Mouse (Mus musculus): ENCODE measurements around the gene Eral1. TPM values are rescaled to one million over a fixed set of nuclear protein-coding genes. Genes with fewer than 3 reads are reported as not detected.
A peak's percentile ranks its signal among the peaks of the same experiment; 100 is the strongest.
"Not testable (repeated sequence)": the region's sequence is repeated elsewhere in the genome, so short reads cannot be mapped to it uniquely, and the experiment has no call there.

Gene Eral1
- polyA plus RNA-seq, 1 experiment from 2014 or later = 23.7 TPM

DNA sequence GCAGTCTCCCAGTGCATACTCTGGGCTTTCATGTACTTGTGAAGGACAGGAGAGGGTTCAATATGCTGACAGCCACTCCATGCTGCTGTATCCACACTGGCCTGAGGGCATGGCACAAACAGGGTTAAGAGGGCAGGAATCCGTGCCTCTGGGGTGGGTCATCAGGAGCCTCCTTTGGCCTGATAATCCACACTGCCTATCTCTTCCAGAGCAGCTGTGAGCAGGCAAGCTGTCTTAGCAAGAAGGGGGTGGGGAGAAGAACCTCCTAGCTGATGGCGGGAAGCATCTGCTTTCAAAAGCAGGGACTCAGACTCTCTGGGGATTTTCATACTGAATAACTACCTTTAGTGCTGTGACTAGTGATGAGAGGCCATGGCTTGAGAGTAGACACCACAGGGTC, 14.3 kb downstream of the Eral1 start:
- Histone ChIP-seq H3K27me3 (replicated peaks) (no peaks in the 10 kb centered on the region), H3K9me3 (replicated peaks) (no peaks in the 10 kb centered on the region), H3K9ac (no peak overlapping the region), H3K4me1 (replicated peaks) (peaks cover 11% of the 10 kb centered on the region), H3K4me2 (no peak overlapping the region), H3K4me3 (no peak overlapping the region), H3K27ac (ENCODE audit: poor library complexity, severe bottlenecking) (no peak overlapping the region), H3K36me3 (no peaks in the 10 kb centered on the region)
- ATAC-seq (ENCODE audit: insufficient number of reproducible peaks, low FRiP score) = peak; percentile 74
- 31% methylated on average over 2 of the region's 2 CpGs for WGBS

DNA sequence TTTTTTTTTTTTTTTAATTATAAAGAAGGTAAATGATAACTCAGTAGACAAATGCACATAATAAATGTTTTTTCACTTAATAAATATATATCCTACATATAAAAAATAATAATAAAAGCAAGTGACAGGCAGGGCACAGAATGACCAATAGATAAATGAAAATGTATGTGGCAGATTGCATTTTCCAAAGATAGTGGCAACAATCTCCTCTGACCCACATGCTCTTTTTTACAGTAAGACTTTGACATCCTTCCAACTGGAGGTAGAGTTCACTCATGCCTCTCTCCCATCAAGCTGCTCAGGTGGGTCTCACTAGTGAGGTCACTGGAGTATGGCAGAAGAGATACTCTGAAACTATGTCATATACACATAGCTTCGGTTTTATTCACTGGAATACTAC, 17.6 kb downstream of the Eral1 start:
- 70% methylated on average over 1 of the region's 1 CpGs for whole genome bisulfite sequencing
- H3K4me2 ChIP-seq = no peak overlapping the region
- H3K36me3 ChIP-seq = peaks cover 25% of the 10 kb centered on the region
- no peak overlapping the region for H3K9ac ChIP-seq
- H3K27ac ChIP-seq (ENCODE audit: poor library complexity, severe bottlenecking) = no peak overlapping the region
- no peak for ATAC-seq (ENCODE audit: insufficient number of reproducible peaks, low FRiP score)
- no peaks in the 10 kb centered on the region for H3K27me3 ChIP-seq (replicated peaks)
- H3K4me3 ChIP-seq = no peak overlapping the region
- peaks cover 6% of the 10 kb centered on the region; the same call in 1 of the 2 replicates for H3K4me1 ChIP-seq (replicated peaks)
- H3K9me3 ChIP-seq (replicated peaks) = no peaks in the 10 kb centered on the region

DNA sequence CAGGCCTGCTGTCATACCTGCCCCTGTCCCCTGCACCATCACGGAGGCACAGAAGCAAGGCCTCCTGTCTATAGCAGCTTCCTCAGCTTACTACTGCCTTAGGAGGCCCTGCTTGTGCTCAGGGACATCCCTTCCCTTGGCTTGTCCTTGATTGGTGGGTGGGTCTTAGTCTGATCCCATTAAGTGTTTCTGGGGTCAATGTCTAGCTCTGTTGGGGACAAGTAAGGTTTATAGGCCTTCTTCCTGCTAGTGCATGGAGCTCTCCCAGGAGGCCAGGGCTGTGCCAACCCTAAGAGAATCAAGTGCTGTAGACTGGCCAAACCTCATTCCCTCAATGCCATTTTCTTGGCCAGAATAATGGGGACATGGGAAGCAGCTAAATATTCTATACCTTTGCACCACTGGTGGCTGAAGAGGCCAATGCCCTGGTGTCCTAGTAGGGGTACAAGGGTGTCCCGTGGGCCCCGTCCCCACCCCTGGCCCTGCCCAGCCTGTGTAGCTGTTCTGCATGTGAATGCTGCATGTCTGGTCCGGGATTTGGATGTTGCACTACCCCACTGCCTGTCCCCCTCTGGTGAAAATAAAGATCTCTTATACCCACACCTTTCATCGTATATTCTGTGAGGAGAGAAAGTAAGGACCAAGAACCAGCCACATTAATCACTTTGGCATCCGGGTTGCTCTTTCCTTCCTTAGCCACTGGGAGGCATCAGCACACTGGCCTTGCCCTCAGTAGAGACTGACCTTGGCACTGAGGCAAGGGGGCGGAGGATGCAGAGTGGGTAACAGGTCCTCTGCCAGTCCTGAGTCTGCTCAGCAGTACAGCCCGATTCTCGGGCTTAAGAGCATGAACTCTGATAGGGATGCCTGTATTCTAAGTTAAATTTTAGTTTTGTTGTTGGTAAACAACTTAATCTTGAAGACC, 20.1 kb downstream of the Eral1 start:
- peak; percentile 79 for ATAC-seq (ENCODE audit: insufficient number of reproducible peaks, low FRiP score)
- H3K27ac ChIP-seq (ENCODE audit: poor library complexity, severe bottlenecking) = no peak overlapping the region

DNA sequence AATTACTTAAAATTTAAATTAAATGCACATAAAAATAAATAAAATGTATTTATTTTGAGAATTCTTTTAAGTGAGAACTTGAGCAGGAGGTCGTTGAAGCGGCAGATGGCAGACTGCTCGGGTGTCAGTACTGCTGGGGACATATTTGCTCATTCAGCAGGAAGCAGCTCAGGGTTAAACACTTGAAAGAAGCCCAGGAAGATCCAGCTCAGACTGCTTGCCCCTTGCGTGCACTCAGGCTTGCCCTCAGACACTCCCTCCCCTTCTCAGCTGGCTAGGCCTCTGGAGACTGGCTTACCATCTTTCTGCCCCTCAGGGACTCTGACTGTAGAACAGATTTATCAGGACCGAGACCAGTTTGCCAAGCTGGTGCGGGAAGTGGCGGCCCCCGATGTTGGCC, 23.2 kb downstream of the Eral1 start:
- H3K4me1 ChIP-seq (replicated peaks) = peaks cover 5% of the 10 kb centered on the region; the same call in 1 of the 2 replicates
- ATAC-seq (ENCODE audit: insufficient number of reproducible peaks, low FRiP score) = no peak
- H3K4me3 ChIP-seq = no peak overlapping the region
- peaks cover 65% of the 10 kb centered on the region for H3K36me3 ChIP-seq
- H3K27me3 ChIP-seq (replicated peaks) = no peaks in the 10 kb centered on the region
- H3K27ac ChIP-seq (ENCODE audit: poor library complexity, severe bottlenecking) = no peak overlapping the region
- WGBS = 85% methylated on average over 8 of the region's 8 CpGs
- no peaks in the 10 kb centered on the region for H3K9me3 ChIP-seq (replicated peaks)
- no peak overlapping the region for H3K9ac ChIP-seq
- H3K4me2 ChIP-seq = no peak overlapping the region

More for the DNA sequence above, 20.1 kb downstream of the Eral1 start:
- no peaks in the 10 kb centered on the region for H3K27me3 ChIP-seq (replicated peaks)
- no peak overlapping the region for H3K9ac ChIP-seq
- 51% methylated on average over 9 of the region's 9 CpGs for WGBS
- no peak overlapping the region for H3K4me3 ChIP-seq
- peaks cover 47% of the 10 kb centered on the region for H3K36me3 ChIP-seq
- H3K9me3 ChIP-seq (replicated peaks) = no peaks in the 10 kb centered on the region
- no peak overlapping the region for H3K4me2 ChIP-seq
- peaks cover 6% of the 10 kb centered on the region; the same call in 1 of the 2 replicates for H3K4me1 ChIP-seq (replicated peaks)

DNA sequence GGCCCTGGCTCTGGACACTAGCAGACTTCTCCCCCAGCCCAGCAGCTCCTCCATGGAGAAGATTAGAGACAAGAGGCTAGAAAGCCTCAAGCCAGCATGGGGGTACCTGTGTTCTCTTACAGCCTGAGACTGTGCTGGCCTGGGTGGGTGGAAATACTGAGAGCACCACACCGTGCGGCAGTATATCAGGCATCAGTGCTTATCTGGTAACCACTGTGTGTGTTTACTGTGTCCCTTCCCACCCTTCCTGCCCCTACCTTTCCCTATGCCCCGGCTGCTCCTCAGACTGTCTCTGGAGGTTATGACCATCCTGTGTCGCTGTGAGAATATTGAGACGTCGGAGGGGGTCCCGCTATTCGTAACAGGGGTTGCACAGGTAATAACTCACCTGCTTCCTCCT, 27.1 kb downstream of the Eral1 start:
- Histone ChIP-seq H3K27me3 (replicated peaks) (no peaks in the 10 kb centered on the region), H3K4me3 (no peak overlapping the region), H3K27ac (ENCODE audit: poor library complexity, severe bottlenecking) (no peak overlapping the region), H3K36me3 (peaks cover 65% of the 10 kb centered on the region), H3K4me1 (replicated peaks) (no peaks in the 10 kb centered on the region), H3K9me3 (replicated peaks) (no peaks in the 10 kb centered on the region), H3K9ac (no peak overlapping the region), H3K4me2 (no peak overlapping the region)
- ATAC-seq (ENCODE audit: insufficient number of reproducible peaks, low FRiP score) = no peak
- 77% methylated on average over 8 of the region's 8 CpGs for WGBS

DNA sequence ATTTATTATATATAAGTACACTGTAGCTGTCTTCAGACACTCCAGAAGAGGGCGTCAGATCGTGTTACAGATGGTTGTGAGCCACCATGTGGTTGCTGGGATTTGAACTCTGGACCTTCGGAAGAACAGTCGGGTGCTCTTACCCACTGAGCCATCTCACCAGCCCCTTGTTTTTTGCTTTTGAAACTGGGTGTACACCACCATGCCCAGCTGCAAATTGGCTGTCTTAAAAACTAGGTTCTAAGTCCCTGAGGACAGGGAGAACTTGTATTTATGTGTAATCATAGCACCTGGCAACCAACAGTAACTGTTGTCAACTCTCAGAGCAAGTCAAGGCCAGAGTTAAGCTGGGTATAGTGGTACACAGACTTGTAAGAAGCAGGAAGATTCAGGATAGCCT, 31.5 kb downstream of the Eral1 start:
- 91% methylated on average over 4 of the region's 4 CpGs for WGBS

DNA sequence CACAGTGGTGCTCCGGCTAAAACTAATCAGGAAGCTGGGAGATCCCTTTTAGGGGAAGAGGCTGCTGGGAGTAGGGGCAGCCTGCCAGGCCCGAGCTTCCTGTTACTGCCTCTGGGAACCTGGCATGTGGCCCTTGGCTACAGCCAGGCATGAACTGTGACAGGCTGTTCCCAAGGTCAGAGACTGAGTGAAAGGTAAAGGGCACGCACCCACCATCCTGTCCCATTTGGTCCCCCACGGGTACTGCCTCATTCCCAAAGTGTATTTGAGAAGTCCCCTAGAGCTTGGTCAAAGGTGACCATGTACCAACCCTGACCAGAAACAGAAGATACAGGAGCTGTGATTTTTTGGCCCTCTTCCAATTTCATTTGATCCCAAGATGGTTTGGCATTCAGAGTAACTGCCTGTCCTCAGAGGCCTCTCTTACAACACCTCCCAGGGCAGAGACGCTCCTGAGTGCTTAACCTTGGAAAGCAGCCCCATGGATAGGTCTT, 35.4 kb downstream of the Eral1 start:
- no peaks in the 10 kb centered on the region for H3K9me3 ChIP-seq (replicated peaks)
- H3K27ac ChIP-seq (ENCODE audit: poor library complexity, severe bottlenecking) = peak overlapping the region; percentile 84
- H3K9ac ChIP-seq = no peak overlapping the region
- peaks cover 12% of the 10 kb centered on the region for H3K4me1 ChIP-seq (replicated peaks)
- 48% methylated on average over 5 of the region's 5 CpGs for WGBS
- H3K36me3 ChIP-seq = peaks cover 29% of the 10 kb centered on the region
- H3K4me3 ChIP-seq = no peak overlapping the region
- no peak overlapping the region for H3K4me2 ChIP-seq
- peak; percentile 73 for ATAC-seq (ENCODE audit: insufficient number of reproducible peaks, low FRiP score)
- H3K27me3 ChIP-seq (replicated peaks) = no peaks in the 10 kb centered on the region

More for the DNA sequence above, 31.5 kb downstream of the Eral1 start:
- H3K27ac ChIP-seq (ENCODE audit: poor library complexity, severe bottlenecking); ATAC-seq (ENCODE audit: insufficient number of reproducible peaks, low FRiP score); H3K4me2 ChIP-seq; H3K9ac ChIP-seq; H3K27me3 ChIP-seq (replicated peaks); H3K4me3 ChIP-seq; H3K9me3 ChIP-seq (replicated peaks): not testable (repeated sequence)
- H3K4me1 ChIP-seq (replicated peaks) = peaks cover 12% of the 10 kb centered on the region
- H3K36me3 ChIP-seq = peaks cover 32% of the 10 kb centered on the region

DNA sequence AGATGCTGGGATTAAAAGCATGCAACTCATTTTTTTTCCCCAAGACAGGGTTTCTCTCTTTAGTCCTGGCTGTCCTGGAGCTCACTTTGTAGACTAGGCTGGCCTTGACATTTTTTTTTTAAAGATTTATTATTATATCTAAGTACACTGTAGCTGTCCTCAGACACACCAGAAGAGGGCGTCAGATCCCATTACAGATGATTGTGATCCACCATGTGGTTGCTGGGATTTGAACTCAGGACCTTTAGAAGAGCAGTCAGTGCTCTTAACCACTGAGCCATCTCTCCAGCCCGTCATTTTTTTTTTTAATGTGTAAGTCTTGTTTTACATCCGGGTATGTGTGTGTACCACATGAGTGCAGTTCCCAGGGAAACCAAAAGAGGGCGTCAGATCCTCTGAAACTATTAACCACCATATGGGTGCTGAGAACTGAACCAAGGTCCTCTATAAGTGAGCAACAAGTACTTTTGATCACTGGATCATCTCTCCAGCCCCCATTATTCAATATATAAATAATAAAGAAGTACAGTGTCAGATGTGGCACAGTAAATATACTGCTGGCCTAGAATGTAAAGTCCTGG, 37.8 kb downstream of the Eral1 start:
- H3K36me3 ChIP-seq = peaks cover 24% of the 10 kb centered on the region
- H3K27me3 ChIP-seq (replicated peaks); H3K9me3 ChIP-seq (replicated peaks); ATAC-seq (ENCODE audit: insufficient number of reproducible peaks, low FRiP score); H3K27ac ChIP-seq (ENCODE audit: poor library complexity, severe bottlenecking); H3K4me2 ChIP-seq; H3K9ac ChIP-seq; H3K4me3 ChIP-seq: not testable (repeated sequence)
- 91% methylated on average over 4 of the region's 4 CpGs for WGBS
- H3K4me1 ChIP-seq (replicated peaks) = peaks cover 28% of the 10 kb centered on the region

DNA sequence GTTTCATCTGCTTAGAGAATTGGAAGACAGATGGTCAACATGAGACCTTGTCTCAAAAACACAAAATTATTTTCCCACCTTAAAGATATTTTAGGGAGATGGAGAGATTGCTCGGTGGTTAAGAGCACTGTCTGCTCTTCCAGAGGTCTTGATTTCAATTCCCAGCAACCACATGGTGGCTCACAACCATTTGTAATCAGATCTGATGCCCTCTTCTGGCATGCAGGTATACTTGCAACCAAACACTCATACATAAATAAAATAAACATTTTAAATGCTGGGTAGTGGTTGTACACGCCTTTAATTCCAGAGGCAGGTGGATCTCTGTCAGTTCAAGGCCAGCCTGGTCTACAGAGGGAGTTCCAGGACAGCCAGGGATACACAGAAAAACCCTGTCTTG, 39.3 kb downstream of the Eral1 start:
- Histone ChIP-seq H3K4me2 (no peak overlapping the region), H3K27me3 (replicated peaks) (no peaks in the 10 kb centered on the region), H3K4me1 (replicated peaks) (peaks cover 32% of the 10 kb centered on the region), H3K27ac (ENCODE audit: poor library complexity, severe bottlenecking) (no peak overlapping the region), H3K36me3 (peaks cover 23% of the 10 kb centered on the region), H3K4me3 (no peak overlapping the region), H3K9ac (no peak overlapping the region), H3K9me3 (replicated peaks) (no peaks in the 10 kb centered on the region)
- WGBS = 68% methylated on average over 2 of the region's 2 CpGs
- ATAC-seq (ENCODE audit: insufficient number of reproducible peaks, low FRiP score) = no peak

DNA sequence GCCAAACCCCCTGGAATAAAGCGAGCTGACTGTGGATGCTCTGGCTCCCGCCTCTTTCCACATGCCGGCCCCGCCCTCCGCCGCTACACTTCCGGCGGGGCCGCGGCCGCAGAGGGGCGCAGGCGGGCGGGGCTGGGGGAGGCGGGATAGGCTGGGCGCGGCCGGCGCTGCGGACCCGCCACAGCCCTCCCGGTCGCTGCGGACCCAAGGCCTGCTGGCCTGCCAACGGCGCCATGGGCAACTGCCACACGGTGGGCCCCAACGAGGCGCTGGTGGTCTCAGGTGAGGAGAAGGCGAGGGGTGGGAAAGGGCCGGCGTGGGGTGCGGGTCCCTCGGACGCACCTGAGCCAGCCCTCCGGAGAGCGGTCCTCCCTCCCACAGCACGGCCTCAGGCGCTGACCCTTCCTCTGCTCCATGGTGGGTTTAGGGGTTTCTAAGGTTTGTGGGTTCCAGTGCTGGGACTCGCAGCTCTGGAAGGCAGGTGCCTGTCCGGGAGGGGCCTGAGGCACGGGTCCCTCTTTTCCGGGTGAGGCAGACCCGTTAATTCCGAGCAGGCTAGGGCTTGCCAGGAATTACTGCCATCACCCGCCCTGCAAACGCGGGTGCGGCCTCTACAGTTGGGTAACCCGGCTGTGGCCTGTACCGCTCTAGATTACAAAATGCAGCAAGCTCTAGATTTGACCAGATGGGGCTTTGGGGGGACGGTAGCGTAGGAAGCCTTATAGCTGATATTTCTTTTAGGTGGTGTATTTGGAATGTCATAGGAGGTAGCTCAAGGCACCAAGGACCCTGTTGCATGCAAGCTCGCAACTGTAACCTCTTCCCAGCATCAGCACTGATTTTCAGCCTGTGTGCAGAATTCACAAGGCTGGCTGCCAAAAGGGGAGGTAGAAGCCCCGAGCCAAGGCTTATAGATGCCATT, 42.1 kb downstream of the Eral1 start, which contains the start of gene Flot2:
TSS of gene Flot2 (plus strand) at position 101 of the 922 bp plus-strand sequence.
- H3K4me3 ChIP-seq = peak within 1 kb of the TSS; percentile 93

More for the DNA sequence above, 42.1 kb downstream of the Eral1 start, which contains the start of gene Flot2:
- peak within 1 kb of the TSS; percentile 97 for H3K9ac ChIP-seq
- no peaks in the 10 kb centered on the region for H3K9me3 ChIP-seq (replicated peaks)
- H3K36me3 ChIP-seq = peaks cover 39% of the 10 kb centered on the region
- peak; percentile 86 for ATAC-seq (ENCODE audit: insufficient number of reproducible peaks, low FRiP score)
- 3% methylated on average over 53 of the region's 55 CpGs for WGBS
- H3K27ac ChIP-seq (ENCODE audit: poor library complexity, severe bottlenecking) = peak within 1 kb of the TSS; percentile 82
- peak within 1 kb of the TSS; percentile 90 for H3K4me2 ChIP-seq
- peaks cover 28% of the 10 kb centered on the region for H3K4me1 ChIP-seq (replicated peaks)
- no peaks in the 10 kb centered on the region for H3K27me3 ChIP-seq (replicated peaks)

All from heart, embryonic 12.5 days (tissue).